Mouse (Mus musculus): ENCODE measurements around the gene Immp2l.
A peak's percentile ranks its signal among the peaks of the same experiment; 100 is the strongest.
"Not testable (repeated sequence)": the region's sequence is repeated elsewhere in the genome, so short reads cannot be mapped to it uniquely, and the experiment has no call there.

Gene Immp2l

DNA sequence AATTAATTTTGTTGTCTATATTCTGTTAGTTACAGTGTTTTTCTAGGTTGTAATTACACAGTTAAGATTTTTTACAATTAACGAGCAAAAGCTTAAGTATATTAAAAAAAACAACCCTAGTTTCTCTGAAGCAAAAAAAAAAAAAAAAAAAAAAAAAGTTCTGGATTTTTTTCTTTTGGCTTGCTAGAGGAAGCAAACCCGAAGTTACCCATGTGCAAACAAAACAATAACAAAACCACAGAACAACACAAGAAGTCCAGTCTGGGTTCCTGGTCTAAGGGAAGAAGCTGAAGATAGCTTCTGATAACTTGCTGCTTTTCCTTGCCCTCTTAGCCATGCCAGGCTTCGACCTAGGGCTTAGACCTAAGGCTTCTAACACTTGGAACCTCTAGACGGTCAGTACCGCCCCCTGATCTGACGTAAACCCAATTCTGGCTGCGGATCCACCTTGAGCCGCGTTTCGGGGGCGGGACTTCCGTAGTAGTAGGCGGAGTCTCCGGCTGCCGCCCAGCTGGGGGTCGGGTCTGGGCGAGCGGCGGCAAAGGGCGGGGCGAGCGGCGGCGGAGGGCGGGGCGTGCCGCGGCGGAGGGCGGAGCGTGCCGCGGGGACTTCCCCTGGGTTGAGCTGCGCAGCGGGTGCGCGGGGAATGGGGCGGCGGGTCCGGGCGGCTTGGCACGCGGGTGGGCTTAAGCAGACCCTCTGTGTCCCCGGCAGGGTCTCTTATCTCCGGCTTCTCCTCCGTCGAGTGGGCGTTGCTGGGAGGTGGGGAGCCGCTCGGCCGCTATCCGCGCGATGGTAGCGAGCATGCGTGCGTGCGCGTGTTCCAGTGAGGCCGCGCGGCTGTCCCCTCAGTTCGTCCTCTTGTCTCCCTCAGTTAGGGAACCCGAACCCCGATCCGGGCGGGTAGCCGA is at the start of gene Immp2l:
Gene Immp2l (plus strand): TSS at position 580 of the 911 bp plus-strand sequence.
- peak; percentile 95 for DNase-seq (ENCODE audit: low spot score)

DNA sequence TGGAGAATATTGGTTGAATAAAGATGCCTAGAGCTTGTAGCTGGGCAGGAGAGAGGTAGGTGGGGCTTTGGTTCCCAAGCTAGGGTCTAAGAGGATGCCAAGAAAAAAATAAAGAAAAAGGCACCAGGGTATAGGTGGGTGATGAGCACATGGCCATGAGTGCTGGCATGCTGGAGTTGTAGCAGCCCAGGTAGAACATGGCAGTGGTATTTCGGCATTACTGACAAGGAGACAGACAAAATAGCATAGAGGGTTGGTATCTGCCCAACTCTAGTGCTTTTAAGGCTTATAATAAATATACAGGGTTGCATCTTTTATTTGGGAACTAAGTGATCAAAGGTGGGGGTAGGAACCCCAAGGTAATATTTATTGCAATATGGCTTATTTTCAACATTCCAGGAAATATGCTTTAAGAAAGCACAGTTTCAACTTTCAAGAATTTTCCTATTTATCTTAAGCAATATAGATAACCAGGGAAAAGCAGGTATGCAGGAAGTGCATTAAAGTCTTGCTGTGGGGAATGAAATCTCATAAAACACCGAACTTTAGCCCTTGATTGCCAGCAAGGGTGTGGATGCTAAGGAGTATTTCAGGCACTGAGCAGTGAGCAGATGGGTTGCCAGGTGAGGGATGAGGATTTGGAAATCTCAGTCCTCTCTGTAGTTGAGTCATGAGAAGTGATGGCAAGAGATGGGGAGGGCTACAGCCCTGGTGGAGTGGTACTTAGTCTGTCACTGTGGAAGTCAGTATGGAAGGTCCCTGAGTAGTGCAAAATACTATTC is 45.0 kb upstream of the Immp2l start:
- DNase-seq (ENCODE audit: low spot score), result no peak

DNA sequence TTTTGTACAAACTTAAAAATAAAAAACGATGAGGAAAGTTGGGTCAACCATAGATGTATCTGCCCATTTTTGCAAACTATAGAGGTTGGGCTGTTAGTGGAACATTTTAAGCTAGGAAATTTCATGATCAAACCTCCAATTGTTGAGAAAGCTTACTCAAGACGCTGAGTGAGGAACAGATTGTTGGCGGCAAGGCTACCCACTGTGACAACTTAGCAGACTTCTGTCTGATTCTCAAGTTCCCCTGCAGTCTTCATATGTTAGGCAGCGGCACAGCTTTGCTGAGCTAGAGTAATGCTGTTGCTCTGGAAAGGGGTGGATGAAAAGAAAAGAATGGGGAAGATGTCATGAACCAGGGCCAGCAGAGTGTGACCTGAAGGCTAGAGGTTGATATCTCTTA is 44.2 kb upstream of the Immp2l start:
- no peak for DNase-seq (ENCODE audit: low spot score)

DNA sequence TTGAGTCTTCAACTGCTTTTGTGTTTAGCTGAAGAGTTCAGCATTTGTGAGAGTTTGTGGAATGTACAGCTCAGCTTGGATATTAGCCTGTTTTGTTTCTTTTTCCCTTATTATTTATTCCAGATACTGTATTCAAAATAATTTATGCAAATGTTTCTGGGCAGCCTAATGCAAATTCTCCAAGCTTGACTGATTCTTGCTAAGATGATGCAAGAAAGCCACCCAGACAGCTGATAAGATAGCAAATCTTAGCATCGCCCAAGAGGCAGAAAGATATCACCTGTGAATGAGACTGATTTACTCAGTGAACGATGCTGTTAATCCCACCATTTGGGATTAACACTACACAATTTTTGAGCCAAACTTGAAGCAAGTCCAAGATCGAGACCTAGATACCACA is 43.7 kb upstream of the Immp2l start:
- DNase-seq (ENCODE audit: low spot score), result no peak

DNA sequence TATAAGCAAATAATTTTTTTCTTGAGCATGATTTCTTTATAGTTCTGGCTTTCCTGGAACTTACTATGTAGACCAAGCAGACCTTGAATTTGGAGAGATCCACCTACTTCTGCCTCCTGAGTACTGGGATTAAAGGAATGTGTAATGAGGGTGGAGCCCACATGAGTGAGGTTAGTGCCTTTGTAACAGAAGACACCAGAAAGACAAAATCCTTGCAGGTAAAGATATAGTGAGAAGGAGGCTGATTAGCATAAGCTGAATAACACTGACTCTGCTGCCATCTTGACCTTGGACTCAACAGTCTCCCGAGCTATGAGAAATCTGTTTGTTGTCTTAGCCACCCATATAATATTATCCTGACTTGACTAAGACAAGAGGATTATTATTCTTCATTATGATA is 40.9 kb upstream of the Immp2l start:
- DNase-seq (ENCODE audit: low spot score), result no peak

DNA sequence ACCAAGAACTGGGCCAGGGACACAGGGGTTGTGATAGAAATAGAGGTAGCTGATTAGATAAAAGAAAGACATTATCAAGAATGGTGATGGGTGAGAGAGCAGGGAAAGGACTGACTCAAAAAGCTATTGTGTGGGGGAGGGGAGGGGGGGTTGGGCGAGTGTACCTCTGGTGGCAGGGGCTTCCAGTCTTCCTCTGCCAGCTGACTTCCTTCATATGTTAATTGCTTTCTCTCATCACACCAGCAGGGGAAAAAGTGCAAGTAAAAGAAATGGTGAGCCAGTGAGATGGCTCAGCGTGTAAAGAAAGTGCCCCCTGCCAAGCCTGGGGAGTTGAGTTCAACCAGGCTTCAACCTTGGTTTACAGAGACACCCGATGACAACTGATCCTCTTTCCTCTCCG is 39.2 kb upstream of the Immp2l start:
- no peak for DNase-seq (ENCODE audit: low spot score)

DNA sequence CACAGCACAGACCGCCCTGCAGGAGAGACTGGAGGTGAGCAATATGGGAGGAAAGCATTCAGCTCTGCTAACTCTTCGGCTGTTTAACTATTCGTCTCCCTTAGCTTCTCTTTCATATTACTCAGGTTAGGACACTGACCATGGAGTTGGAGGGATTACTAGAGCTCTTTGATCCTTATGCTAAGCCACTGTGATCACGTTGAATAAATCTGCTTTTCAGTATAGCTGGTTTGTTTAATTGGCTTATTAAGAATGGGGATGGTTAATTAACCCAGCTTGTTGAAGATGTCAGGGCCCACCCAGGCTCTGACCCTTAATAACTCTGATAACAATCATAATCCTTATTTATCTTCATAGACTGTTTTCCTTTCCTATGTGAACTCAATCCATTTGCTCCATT is 38.1 kb upstream of the Immp2l start:
- DNase-seq (ENCODE audit: low spot score), result no peak

DNA sequence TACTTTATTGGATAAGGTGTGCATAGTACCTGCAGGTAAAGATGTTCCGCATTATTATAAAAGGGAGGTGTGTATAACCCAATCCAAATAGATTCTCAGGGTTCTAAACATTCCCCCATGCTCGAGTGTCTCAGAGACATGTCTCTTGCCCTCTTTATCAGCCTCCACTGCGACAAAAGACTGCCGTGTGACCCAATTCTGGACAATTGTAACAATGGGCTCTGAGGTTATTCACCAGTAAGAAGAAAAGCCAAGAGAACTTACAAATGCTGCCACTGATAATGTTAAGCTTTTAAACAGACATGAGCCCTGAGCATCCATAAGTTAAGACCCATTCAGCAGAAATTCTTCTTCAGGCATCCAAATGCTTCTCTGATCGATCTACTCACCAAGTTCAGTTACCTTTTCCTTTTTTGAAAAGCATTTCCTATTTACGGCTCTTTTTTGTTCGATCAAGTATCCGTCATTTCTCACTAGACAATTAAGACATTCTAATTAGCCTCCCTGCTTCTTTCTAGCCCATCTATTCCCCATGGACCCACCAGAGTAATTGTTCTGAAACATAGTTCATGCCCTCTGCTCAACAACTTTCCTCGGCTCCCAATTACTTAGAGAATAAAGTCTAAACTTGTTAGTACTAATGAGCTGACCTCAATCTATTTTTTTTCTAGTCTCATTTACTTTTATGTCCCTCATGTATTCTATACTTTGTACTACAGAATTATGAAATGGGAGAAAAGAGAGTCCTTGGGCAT is 35.4 kb upstream of the Immp2l start:
- no peak for DNase-seq (ENCODE audit: low spot score)

DNA sequence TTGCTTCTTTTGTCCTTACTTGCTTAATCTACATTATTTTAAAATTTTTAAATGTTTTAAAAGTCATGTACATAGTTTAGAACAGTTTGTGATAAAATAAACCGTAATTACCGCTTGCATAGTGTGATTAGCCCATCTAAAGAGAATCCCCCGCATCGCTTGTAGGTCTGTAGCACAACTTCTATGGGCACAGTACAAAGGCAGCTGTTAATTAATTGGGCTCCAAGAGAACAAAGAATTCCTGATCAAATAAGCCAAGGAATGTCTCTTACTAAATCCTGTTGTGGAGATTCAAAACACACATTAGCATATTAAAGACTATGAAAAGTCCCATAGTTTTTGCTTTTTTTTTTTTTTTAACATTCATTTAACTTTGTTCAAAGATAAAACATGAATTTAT is 32.2 kb upstream of the Immp2l start:
- DNase-seq (ENCODE audit: low spot score), result no peak

DNA sequence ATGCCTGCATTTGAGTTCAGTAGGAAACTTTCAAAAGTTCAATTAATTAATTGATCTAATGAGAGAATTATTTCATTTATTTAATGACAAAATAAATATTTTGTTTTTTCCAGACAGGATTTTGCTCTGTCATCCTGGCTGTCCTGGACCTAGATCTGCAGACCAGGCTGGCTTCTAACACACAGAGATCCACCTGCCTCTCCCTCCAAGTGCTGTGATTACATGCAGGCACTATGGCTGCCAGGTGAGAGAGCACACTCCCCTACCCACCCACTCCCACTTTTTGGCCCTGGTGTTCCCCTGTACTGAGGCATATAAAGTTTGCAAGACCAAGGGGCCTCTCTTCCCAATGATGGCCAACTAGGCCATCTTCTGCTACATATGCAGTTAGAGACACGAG is 31.7 kb upstream of the Immp2l start:
- DNase-seq (ENCODE audit: low spot score), result not testable (repeated sequence)

DNA sequence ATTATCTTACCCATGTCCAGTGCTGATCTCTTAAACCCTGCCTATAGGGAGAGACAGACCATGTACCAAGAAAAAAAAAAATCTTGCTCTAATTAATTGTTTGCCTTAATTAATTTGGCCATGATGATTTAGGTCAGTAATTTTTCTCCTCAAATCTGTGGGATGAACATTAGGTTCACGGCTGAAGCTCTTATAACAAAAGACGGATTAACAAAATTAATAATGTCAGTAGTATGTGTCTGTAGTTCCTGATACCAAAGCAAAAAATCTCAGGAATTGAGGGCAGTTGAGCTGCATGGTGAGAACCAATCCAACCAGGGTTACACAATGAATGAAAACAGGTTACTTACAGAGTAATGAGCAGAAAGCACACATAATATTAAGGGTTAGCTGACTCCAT is 29.0 kb upstream of the Immp2l start:
- DNase-seq (ENCODE audit: low spot score), result no peak

DNA sequence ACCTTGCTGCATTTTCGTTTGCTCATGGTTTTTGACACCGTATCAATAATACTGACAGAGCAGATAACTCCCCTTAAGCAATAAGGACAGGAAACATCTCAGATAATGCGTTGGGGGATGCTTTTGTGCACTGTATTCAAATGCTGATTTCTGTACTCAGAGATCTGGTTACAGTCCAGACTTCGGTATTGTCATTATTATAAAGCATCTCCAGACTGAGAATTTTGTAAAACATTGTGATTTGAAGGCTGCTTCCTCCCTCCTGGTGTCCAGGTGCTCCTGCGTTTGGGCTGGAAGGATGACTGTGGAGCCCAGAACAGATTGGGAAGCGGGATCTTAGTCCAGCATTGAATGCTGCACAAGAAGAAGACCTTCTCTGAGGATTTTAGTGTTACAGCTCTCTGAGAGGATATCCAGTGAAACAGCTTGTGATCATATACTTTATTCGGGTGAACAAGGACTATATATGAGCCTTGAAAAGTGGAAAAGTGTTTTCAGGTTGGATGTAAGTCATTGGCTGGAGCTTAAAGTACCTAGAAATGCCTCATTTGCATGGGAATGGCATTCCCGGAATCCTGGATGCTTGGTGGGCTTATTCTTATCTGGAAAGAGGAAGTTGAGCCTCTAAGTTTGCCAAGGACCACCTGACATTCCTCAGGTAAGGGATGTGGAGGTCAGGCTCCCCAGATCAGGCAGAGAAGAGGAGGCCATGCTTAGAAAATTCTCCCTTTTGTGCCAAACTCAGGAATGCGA is 28.1 kb upstream of the Immp2l start:
- no peak for DNase-seq (ENCODE audit: low spot score)

DNA sequence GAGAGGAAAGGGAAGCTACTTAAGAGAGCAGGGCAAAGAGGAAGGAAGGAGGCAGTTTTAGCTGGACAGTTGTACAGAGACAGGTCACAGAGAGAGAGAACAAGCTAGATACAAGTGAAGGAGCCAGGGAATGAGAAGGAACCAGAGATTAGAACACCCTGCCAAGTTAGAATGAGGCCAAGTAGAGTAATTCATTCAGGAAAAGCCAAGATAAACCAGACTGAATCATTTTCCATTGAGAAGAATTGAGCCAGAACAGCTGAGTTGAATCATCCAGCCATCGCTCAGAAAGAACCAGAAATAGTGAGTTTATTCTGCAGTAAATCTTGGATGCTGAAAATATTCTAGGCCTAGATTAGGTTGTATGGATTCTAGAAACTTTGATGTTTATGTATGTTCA is 1.4 kb upstream of the Immp2l start:
- no peak for DNase-seq (ENCODE audit: low spot score)

DNA sequence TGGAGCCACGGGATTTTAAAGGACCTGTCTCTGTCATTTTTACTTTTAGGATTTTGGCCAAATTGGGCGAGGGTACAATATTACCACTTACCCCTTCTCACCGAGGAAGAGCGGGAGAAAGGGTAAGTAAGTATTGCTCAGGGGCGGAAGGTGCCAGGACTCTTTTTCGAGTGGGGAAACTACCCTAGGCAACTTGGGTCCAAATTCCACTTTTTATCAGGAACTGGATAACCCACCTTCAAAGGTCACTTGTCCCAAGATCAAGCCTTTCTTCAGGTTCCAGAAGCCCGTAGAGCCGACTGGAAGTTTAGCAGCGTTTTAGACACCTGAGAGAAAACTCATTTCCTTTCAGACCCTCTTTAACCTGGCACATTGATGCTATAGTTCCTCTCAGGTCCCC is 622 bp downstream of the Immp2l start:
- DNase-seq (ENCODE audit: low spot score), result peak; percentile 63

DNA sequence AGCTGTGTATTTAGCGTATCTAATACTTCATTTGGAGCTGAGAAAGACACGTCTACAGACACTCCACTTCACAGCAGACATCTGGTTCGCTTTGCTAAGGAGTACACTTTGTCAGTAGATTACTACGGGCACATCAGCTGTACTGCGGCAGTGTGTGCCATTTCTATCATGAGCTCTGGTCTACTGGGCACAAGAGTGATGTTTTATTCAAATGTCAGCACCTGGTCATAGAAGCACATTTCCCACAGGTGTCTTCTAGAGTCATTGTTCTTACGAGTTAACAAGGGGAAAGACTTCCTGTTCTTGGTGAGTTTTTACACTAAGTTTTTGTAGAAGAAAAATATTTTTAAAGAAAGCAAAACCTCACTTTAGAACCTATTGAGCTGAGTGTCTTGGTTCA is 3.6 kb downstream of the Immp2l start:
- DNase-seq (ENCODE audit: low spot score), result no peak

DNA sequence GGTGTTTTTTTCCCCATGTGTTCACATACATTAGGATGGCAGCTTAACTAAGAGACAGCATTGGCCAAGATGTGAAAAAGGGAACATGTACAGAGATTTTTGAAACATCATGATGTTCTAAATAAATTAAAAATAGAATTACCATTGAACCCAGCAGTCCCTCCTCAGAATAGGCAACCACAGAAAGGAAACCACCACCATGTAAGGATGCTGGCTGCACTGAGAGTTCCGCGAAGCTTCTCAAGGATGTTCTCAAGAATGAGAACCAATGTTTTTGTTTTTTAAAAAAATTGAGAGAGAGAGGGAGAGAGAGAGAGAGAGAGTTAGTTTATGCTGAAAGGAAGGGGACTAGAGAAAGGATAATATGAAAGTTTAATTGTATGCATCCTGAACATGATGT is 7.2 kb downstream of the Immp2l start:
- DNase-seq (ENCODE audit: low spot score), result no peak

DNA sequence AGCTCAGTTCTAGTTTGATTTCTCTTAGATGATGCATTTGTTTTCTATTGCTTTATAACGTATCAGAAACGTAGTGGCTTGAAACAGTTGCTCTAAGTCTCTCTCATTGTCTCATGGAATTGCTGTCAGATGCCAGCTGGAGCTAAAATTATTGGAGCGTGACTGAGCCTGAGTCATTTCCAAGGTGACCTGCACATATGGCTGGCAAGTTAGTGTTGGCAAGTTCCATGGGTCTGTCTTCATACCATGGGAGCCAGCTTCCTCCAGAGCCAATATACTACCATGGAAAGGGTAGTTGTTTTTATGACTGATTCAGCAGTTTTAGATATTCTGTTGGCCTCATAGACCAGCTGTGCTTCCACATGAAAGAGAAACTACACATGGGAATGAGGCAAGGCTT is 9.3 kb downstream of the Immp2l start:
- DNase-seq (ENCODE audit: low spot score), result no peak

DNA sequence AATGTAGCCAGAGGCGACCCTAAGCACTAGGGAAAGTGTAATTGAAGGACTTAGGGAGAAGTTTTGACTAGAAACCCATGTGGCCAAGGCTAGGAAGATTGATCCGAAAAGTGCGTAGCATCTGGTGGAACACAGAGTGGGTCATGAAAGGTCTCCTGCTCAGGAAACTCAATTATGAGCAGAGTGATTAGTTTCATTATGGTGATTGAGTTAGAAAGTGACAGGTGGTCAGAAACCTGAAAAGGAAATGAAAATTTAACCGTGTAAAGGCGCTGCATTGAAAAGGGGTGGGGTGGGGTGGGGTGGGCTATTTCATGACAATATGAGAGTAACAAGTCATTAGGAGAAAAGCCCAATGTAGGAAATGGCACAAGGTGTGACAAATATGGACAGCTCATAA is 15.9 kb downstream of the Immp2l start:
- no peak for DNase-seq (ENCODE audit: low spot score)

DNA sequence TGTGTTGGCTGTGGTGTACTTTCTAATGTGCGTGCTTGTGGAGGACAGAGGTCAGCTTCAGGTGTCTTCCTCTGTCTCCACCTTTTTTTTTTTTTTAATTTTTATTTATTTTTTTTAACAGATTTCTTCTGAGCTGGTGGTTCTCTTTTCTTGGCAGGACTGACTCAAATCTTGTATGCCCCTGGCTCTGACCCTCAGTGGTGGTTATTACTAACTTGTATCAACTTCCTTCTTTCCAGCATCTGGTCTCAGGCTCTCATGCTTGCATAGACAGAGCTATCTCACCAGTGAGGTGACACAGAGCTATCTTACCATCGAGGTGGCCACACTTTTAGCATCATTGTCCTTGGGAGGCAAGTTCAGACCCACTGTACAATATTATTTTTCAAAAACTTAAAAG is 17.8 kb downstream of the Immp2l start:
- DNase-seq (ENCODE audit: low spot score), result no peak

DNA sequence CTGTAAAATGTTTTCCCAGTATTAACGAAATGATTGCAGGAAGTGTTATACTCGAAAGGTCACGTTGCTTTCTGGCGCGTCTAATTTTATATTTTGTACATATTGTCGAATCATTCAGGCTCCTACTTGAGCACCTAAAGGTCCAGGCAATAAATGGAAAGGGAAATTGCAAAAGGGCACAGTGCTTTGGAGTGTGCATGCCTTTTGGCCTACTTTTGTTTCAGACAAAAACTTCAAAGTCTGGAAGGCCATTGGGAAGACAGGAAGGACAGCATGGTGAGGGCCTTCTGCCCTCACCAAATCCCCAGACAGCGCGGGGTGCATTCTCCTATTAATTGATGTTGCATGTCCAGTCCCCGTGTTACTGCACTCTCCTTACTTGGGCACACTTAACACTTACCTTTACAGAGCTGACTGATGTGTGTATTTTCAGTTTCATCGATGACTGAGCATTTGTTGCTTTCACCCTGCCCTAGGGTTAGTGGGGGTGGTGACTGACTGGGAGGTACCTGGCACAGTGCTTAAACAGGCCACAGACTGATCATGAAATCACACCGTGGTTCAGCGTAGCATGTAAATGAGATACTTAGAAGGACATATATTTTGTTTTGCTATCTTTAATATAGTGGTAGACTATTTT is 20.7 kb downstream of the Immp2l start:
- no peak for DNase-seq (ENCODE audit: low spot score)

DNA sequence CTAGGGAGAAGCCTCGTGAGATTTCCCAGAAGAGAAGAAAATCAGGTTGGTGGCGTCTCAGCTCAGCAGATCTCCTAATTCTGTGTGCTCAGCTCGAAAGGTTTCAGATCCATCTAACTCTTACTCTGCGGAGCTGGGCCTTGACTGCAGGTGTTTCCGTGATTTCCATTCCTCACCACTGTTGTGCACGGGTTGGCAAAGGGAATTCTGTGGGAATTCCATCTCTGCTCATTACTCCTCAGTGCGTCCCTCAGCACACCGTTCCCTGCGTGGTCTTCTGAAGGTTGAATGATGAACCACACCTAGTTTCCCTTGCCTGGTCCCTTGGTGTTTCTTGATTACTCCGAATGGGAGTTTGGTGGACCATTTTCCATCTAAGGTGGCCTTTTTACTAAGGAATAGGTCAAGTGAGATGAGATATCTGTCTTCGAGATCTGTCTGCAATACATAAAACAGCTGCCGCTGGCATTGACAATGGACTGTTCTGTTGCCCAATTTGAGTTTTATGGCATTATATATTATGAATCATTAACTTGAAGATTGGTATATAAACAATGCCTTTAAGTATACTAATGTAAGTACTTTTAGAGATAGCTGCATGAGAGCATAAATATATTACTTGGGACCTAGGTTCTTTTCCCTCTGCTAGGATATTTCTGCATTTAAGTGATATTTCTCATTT is 23.3 kb downstream of the Immp2l start:
- DNase-seq (ENCODE audit: low spot score), result no peak

Data from yolk sac, embryonic 10.5 days (tissue).